Mouse (Mus musculus): ENCODE measurements at regions not wholly inside any gene's neighbourhood (a gene's known extent, or its start where the extent isn't known, plus 50 kb on each side); places are given as distances from the start of the nearest gene placed in this dataset.

- TF ChIP-seq ZC3H11A (IDR thresholded peaks at IDR 0.05; ENCODE audit: low read depth, low read length) (no peak), CTCF (IDR thresholded peaks at IDR 0.05 in 2 of 3, conservative IDR thresholded peaks at IDR 0.05 in 1 of 3; ENCODE audit: control insufficient read depth in 1 of 3, insufficient read depth in 1 of 3, low read depth in 2 of 3, low read length in 3 of 3, poor library complexity in 1 of 3, severe bottlenecking in 1 of 3) (no peak), POLR2A (IDR thresholded peaks at IDR 0.05; ENCODE audit: control insufficient read depth in 1 of 2, insufficient read depth in 1 of 2, low read depth in 1 of 2, low read length in 2 of 2, poor library complexity in 1 of 2) (no peak), UBTF (IDR thresholded peaks at IDR 0.05; ENCODE audit: borderline replicate concordance, insufficient read depth, low read depth, low read length) (no peak), POLR2AphosphoS5 (IDR thresholded peaks at IDR 0.05; ENCODE audit: borderline replicate concordance, low read depth, low read length) (no peak), JUND (IDR thresholded peaks at IDR 0.05; ENCODE audit: low read depth, low read length) (no peak), NRF1 (IDR thresholded peaks at IDR 0.05; ENCODE audit: insufficient read depth, low read depth, low read length, poor library complexity, severe bottlenecking) (no peak), GATA1 (IDR thresholded peaks at IDR 0.05; ENCODE audit: low read depth, low read length) (no peak), MEF2A (IDR thresholded peaks at IDR 0.05; ENCODE audit: extremely low read depth, insufficient replicate concordance, low read depth, low read length, poor library complexity, severe bottlenecking) (no peak), POLR2AphosphoS2 (IDR thresholded peaks at IDR 0.05; ENCODE audit: low read length) (no peak)
Observed at GRCm38 (mm10) chr7:95814865-95815264, 356.2 kb upstream of the Tenm4 start.
